Mouse (Mus musculus) MEL (cell line): ENCODE measurements around the gene Notch2. TPM values are rescaled to one million over a fixed set of nuclear protein-coding genes. Genes with fewer than 3 reads are reported as not detected.
A peak's percentile ranks its signal among the peaks of the same experiment; 100 is the strongest.

Experiments
- DNase-seq: peaks from one replicate; pipeline ENCODE4 v3.0.0; 2011; ENCODE audit warnings: low read depth, low spot score
- H3K27ac ChIP-seq: 2 replicates; pipeline ENCODE4 v1.5.1; 2012; ENCODE audit warnings: low read depth, mild to moderate bottlenecking, control low read depth, low read length, moderate library complexity; ENCODE audit not compliant: control insufficient read depth
- H3K27me3 ChIP-seq, 2 experiments: fragments of 150-350 bp in 1 of 2; sonication (generic) in 1 of 2; 2 replicates each; pipeline ENCODE4 v1.6.1; 2012; ENCODE audit warnings: low read length in 2 of 2, mild to moderate bottlenecking in 2 of 2, improper control_type of control experiment in 1 of 2, moderate library complexity in 1 of 2; ENCODE audit not compliant: insufficient read depth in 2 of 2, control insufficient read depth in 1 of 2
- H3K36me3 ChIP-seq, 2 experiments: 2 replicates each; pipeline ENCODE4 v1.6.1; 2012 to 2014; ENCODE audit warnings: low read length in 2 of 2, improper control_type of control experiment in 1 of 2, inconsistent platforms in 1 of 2, mild to moderate bottlenecking in 1 of 2; ENCODE audit not compliant: insufficient read depth in 2 of 2, control insufficient read depth in 1 of 2
- H3K4me1 ChIP-seq, 2 experiments: fragments of 150-350 bp in 1 of 2; sonication (generic) in 1 of 2; 2 replicates each; pipeline ENCODE4 v1.6.1; 2012; ENCODE audit warnings: low read length in 2 of 2, improper control_type of control experiment in 1 of 2, mild to moderate bottlenecking in 1 of 2; ENCODE audit not compliant: insufficient read depth in 2 of 2, control insufficient read depth in 1 of 2
- H3K4me3 ChIP-seq, 2 experiments: fragments of 150-350 bp in 1 of 2; sonication (generic) in 1 of 2; 2 replicates each; pipeline ENCODE4 v1.5.1; 2012; ENCODE audit warnings: low read depth in 2 of 2, low read length in 2 of 2, mild to moderate bottlenecking in 2 of 2, moderate library complexity in 2 of 2, control low read depth in 1 of 2, improper control_type of control experiment in 1 of 2; ENCODE audit not compliant: control insufficient read depth in 1 of 2, insufficient read depth in 1 of 2
- H3K79me2 ChIP-seq: 2 replicates; pipeline ENCODE4 v1.6.1; 2012; ENCODE audit warnings: mild to moderate bottlenecking, low read length, moderate library complexity; ENCODE audit not compliant: control insufficient read depth, poor library complexity, insufficient read depth
- H3K9ac ChIP-seq: 2 replicates; pipeline ENCODE4 v1.6.1; 2012; ENCODE audit warnings: low read depth, mild to moderate bottlenecking, control low read depth, low read length, moderate library complexity; ENCODE audit not compliant: control insufficient read depth, poor library complexity, severe bottlenecking
- H3K9me3 ChIP-seq: fragments of 150-350 bp; sonication (generic); replicated peaks from 2 replicates; pipeline ENCODE4 v1.6.1; 2012; ENCODE audit warnings: mild to moderate bottlenecking, low read length, improper control_type of control experiment, moderate library complexity; ENCODE audit not compliant: insufficient read depth
- BHLHE40 ChIP-seq: IDR thresholded peaks from 2 replicates; pipeline ENCODE4 v1.6.1; 2012; ENCODE audit warnings: low read depth, mild to moderate bottlenecking, inconsistent platforms, low read length, improper control_type of control experiment, borderline replicate concordance
- CHD1 ChIP-seq: IDR thresholded peaks from 2 replicates; pipeline ENCODE4 v1.6.1; 2012; ENCODE audit warnings: low read depth, mild to moderate bottlenecking, inconsistent platforms, low read length, improper control_type of control experiment
- CHD2 ChIP-seq: IDR thresholded peaks from 2 replicates; pipeline ENCODE4 v1.6.1; 2011; ENCODE audit warnings: low read length, improper control_type of control experiment
- CTCF ChIP-seq, 3 experiments: IDR thresholded peaks in 2 of 3; conservative IDR thresholded peaks in 1 of 3; 2 replicates each; pipeline ENCODE4 v1.5.1; 2011 to 2012; ENCODE audit warnings: low read length in 3 of 3, low read depth in 2 of 3, mild to moderate bottlenecking in 2 of 3, improper control_type of control experiment in 1 of 3, inconsistent platforms in 1 of 3, mixed read lengths in 1 of 3, moderate library complexity in 1 of 3; ENCODE audit not compliant: control insufficient read depth in 1 of 3, insufficient read depth in 1 of 3, poor library complexity in 1 of 3, severe bottlenecking in 1 of 3
- E2F4 ChIP-seq: IDR thresholded peaks from 2 replicates; pipeline ENCODE4 v1.6.1; 2011; ENCODE audit warnings: low read depth, low read length, improper control_type of control experiment, borderline replicate concordance
- ELF1 ChIP-seq: IDR thresholded peaks from 2 replicates; pipeline ENCODE4 v1.6.1; 2014; ENCODE audit warnings: low read depth, mild to moderate bottlenecking, inconsistent platforms, low read length, improper control_type of control experiment, moderate library complexity
- EP300 ChIP-seq, 2 experiments: IDR thresholded peaks; 2 replicates each; pipeline ENCODE4 v1.6.1; 2011; ENCODE audit warnings: improper control_type of control experiment in 2 of 2, low read length in 2 of 2, low read depth in 1 of 2, mild to moderate bottlenecking in 1 of 2
- ETS1 ChIP-seq: IDR thresholded peaks from 2 replicates; pipeline ENCODE4 v1.6.1; 2012; ENCODE audit warnings: low read depth, mild to moderate bottlenecking, inconsistent platforms, low read length, improper control_type of control experiment, moderate library complexity
- GABPA ChIP-seq: IDR thresholded peaks from 2 replicates; pipeline ENCODE4 v1.6.1; 2012; ENCODE audit warnings: low read depth, mild to moderate bottlenecking, inconsistent platforms, low read length, improper control_type of control experiment, moderate library complexity
- HCFC1 ChIP-seq: IDR thresholded peaks from 2 replicates; pipeline ENCODE4 v1.6.1; 2012; ENCODE audit warnings: low read depth, mild to moderate bottlenecking, inconsistent platforms, low read length, improper control_type of control experiment, moderate library complexity
- JUND ChIP-seq: IDR thresholded peaks from 2 replicates; pipeline ENCODE4 v1.6.1; 2011; ENCODE audit warnings: low read depth, mild to moderate bottlenecking, improper control_type of control experiment, low read length
- KAT2A ChIP-seq: conservative IDR thresholded peaks from 2 replicates; pipeline ENCODE4 v1.6.1; 2012; ENCODE audit warnings: low read depth, low read length, improper control_type of control experiment, inconsistent platforms
- MAZ ChIP-seq: IDR thresholded peaks from 2 replicates; pipeline ENCODE4 v1.6.1; 2012; ENCODE audit warnings: low read depth, mild to moderate bottlenecking, inconsistent platforms, low read length, improper control_type of control experiment
- MEF2A ChIP-seq: IDR thresholded peaks from 2 replicates; pipeline ENCODE4 v1.6.1; 2014; ENCODE audit warnings: low read depth, mild to moderate bottlenecking, inconsistent platforms, low read length, improper control_type of control experiment; ENCODE audit not compliant: poor library complexity, insufficient replicate concordance, severe bottlenecking; ENCODE audit errors: extremely low read depth
- MXI1 ChIP-seq: IDR thresholded peaks from 2 replicates; pipeline ENCODE4 v1.6.1; 2011; ENCODE audit warnings: mild to moderate bottlenecking, low read depth, low read length, improper control_type of control experiment
- MYB ChIP-seq: IDR thresholded peaks from 2 replicates; pipeline ENCODE4 v1.6.1; 2011; ENCODE audit warnings: mild to moderate bottlenecking, low read depth, low read length, improper control_type of control experiment
- MYC ChIP-seq: IDR thresholded peaks from 2 replicates; pipeline ENCODE4 v1.6.1; 2011; ENCODE audit warnings: low read depth, mild to moderate bottlenecking, low read length, improper control_type of control experiment, moderate library complexity
- NELFE ChIP-seq: IDR thresholded peaks from 2 replicates; pipeline ENCODE4 v1.6.1; 2011; ENCODE audit warnings: low read depth, low read length, improper control_type of control experiment
- NRF1 ChIP-seq: IDR thresholded peaks from 2 replicates; pipeline ENCODE4 v1.6.1; 2014; ENCODE audit warnings: low read depth, mild to moderate bottlenecking, inconsistent platforms, low read length, improper control_type of control experiment, moderate library complexity; ENCODE audit not compliant: poor library complexity, insufficient read depth, severe bottlenecking
- POLR2AphosphoS2 ChIP-seq: IDR thresholded peaks from 2 replicates; pipeline ENCODE4 v1.6.1; 2011; ENCODE audit warnings: low read length, improper control_type of control experiment
- RAD21 ChIP-seq: IDR thresholded peaks from 2 replicates; pipeline ENCODE4 v1.6.1; 2011; ENCODE audit warnings: mild to moderate bottlenecking, low read depth, low read length, improper control_type of control experiment
- SIN3A ChIP-seq: IDR thresholded peaks from 2 replicates; pipeline ENCODE4 v1.6.1; 2012; ENCODE audit warnings: low read length, improper control_type of control experiment, inconsistent platforms
- SMC3 ChIP-seq: IDR thresholded peaks from 2 replicates; pipeline ENCODE4 v1.6.1; 2011; ENCODE audit warnings: low read depth, low read length, improper control_type of control experiment
- TAL1 ChIP-seq: IDR thresholded peaks from 2 replicates; pipeline ENCODE4 v1.6.1; 2012; ENCODE audit warnings: mild to moderate bottlenecking, inconsistent platforms, low read length, moderate library complexity, mixed read lengths
- TBP ChIP-seq: IDR thresholded peaks from 2 replicates; pipeline ENCODE4 v1.8.0; 2011; ENCODE audit warnings: low read depth, low read length, improper control_type of control experiment
- TCF12 ChIP-seq: IDR thresholded peaks from 2 replicates; pipeline ENCODE4 v1.6.1; 2014; ENCODE audit warnings: low read depth, mild to moderate bottlenecking, inconsistent platforms, low read length, improper control_type of control experiment, moderate library complexity
- UBTF ChIP-seq: IDR thresholded peaks from 2 replicates; pipeline ENCODE4 v1.6.1; 2012; ENCODE audit warnings: low read depth, mild to moderate bottlenecking, inconsistent platforms, low read length, improper control_type of control experiment, moderate library complexity, borderline replicate concordance; ENCODE audit not compliant: insufficient read depth
- ZC3H11A ChIP-seq: IDR thresholded peaks from 2 replicates; pipeline ENCODE4 v1.6.1; 2012; ENCODE audit warnings: low read depth, mild to moderate bottlenecking, inconsistent platforms, low read length, improper control_type of control experiment
- ZKSCAN1 ChIP-seq: IDR thresholded peaks from 2 replicates; pipeline ENCODE4 v1.6.1; 2012; ENCODE audit warnings: low read depth, mild to moderate bottlenecking, inconsistent platforms, low read length, improper control_type of control experiment, moderate library complexity
- ZMIZ1 ChIP-seq: IDR thresholded peaks from 2 replicates; pipeline ENCODE4 v1.6.1; 2012; ENCODE audit warnings: low read depth, mild to moderate bottlenecking, inconsistent platforms, low read length, improper control_type of control experiment, moderate library complexity
- ZNF384 ChIP-seq: IDR thresholded peaks from 2 replicates; pipeline ENCODE4 v1.6.1; 2012; ENCODE audit warnings: low read depth, mild to moderate bottlenecking, inconsistent platforms, low read length, improper control_type of control experiment
- polyA plus RNA-seq, 2 experiments: library from polyadenylated mRNA; stranded (reverse) in 1 of 2; unstranded in 1 of 2; fragments of >175 nt in 1 of 2; fragments of >200 nt in 1 of 2; gene quantifications; 2 replicates each; pipeline versions ENCODE4 v1.2.1 to v1.2.4; 2012; ENCODE audit warnings: low replicate concordance in 2 of 2, low read depth in 1 of 2; ENCODE audit not compliant: insufficient read length in 2 of 2, insufficient read depth in 1 of 2, missing spikeins in 1 of 2
- total RNA-seq: library from RNA; depleted of rRNA; stranded (reverse); fragments of 300-350 nt; gene quantifications from 2 replicates; pipeline ENCODE4 v1.2.3, GENCODE M21; 2012

Gene Notch2
- total and polyA plus RNA-seq, 3 experiments, result 16.2 to 36.6 (median 16.6) TPM

GRCm38 (mm10) chr3:98158646-98159045 lies 145.3 kb downstream of the Notch2 start:
- no peaks in the 10 kb centered on the region for H3K9me3 ChIP-seq
- 0 out of 2 replicates have a peak overlapping the region, but pooled peaks have one; percentile 1 for H3K27ac ChIP-seq
- H3K27me3 ChIP-seq, result no peaks in the 10 kb centered on the region
- no peak for DNase-seq
- peaks cover 16 to 26% of the 10 kb centered on the region in 2 experiments for H3K4me1 ChIP-seq
- peaks cover 0 to 27% of the 10 kb centered on the region in 2 experiments; a peak in 2 of 4 replicates for H3K36me3 ChIP-seq
- no peak overlapping the region for H3K4me3 ChIP-seq
- no peak overlapping the region for H3K9ac ChIP-seq
- TF ChIP-seq MEF2A (no peak), SMC3 (no peak), HCFC1 (no peak), TCF12 (no peak)
- TF ChIP-seq, all 39 proteins: peak for 0
- no peaks in the 10 kb centered on the region for H3K79me2 ChIP-seq

GRCm38 (mm10) chr3:98159289-98159688 lies 146.0 kb downstream of the Notch2 start:
- no peaks in the 10 kb centered on the region for H3K9me3 ChIP-seq
- no peak for TF ChIP-seq MEF2A
- no peak for TF ChIP-seq JUND
- no peak for TF ChIP-seq ZNF384
- TF ChIP-seq SIN3A, result 0 out of 2 replicates have a peak, but pooled peaks have one; percentile 39
- TF ChIP-seq HCFC1, result 0 out of 2 replicates have a peak, but pooled peaks have one; percentile 10
- no peak for TF ChIP-seq NRF1
- no peak for TF ChIP-seq E2F4
- TF ChIP-seq TAL1, result no peak
- TF ChIP-seq TBP, result no peak
- no peak for TF ChIP-seq BHLHE40
- TF ChIP-seq ZKSCAN1, result no peak
- TF ChIP-seq UBTF, result no peak
- TF ChIP-seq ZC3H11A, result no peak
- TF ChIP-seq POLR2AphosphoS2, result no peak
- TF ChIP-seq GABPA, result no peak
- TF ChIP-seq MYB, result no peak
- no peak for TF ChIP-seq MXI1
- no peak for TF ChIP-seq MYC
- no peak for TF ChIP-seq KAT2A
- TF ChIP-seq ETS1, result peak; percentile 87
- no peak for TF ChIP-seq CHD1
- TF ChIP-seq TCF12, result peak; percentile 34; the same call in 1 of the 2 replicates
- TF ChIP-seq EP300 (IDR thresholded peaks at IDR 0.05; ENCODE audit: low read depth in 1 of 2, low read length in 2 of 2), result peak; percentile 55 to 65; a peak in 3 of 4 replicates
- TF ChIP-seq CTCF (IDR thresholded peaks at IDR 0.05 in 2 of 3, conservative IDR thresholded peaks at IDR 0.05 in 1 of 3; ENCODE audit: control insufficient read depth in 1 of 3, insufficient read depth in 1 of 3, low read depth in 2 of 3, low read length in 3 of 3, poor library complexity in 1 of 3, severe bottlenecking in 1 of 3), result no peak
- TF ChIP-seq MAZ, result no peak
- peak; percentile 24; the same call in 1 of the 2 replicates for TF ChIP-seq NELFE
- no peak for TF ChIP-seq ZMIZ1
- no peak for TF ChIP-seq CHD2
- TF ChIP-seq ELF1, result peak; percentile 65; the same call in 1 of the 2 replicates
- no peak for TF ChIP-seq RAD21

More at GRCm38 (mm10) chr3:98159289-98159688, 146.0 kb downstream of the Notch2 start:
- DNase-seq, result peak; percentile 77
- Histone ChIP-seq H3K36me3 (peaks cover 0 to 27% of the 10 kb centered on the region in 2 experiments; a peak in 2 of 4 replicates), H3K4me1 (peaks cover 16 to 26% of the 10 kb centered on the region in 2 experiments), H3K9ac (peak overlapping the region; percentile 4; the same call in 1 of the 2 replicates), H3K79me2 (no peaks in the 10 kb centered on the region), H3K4me3 (no peak overlapping the region), H3K27me3 (no peaks in the 10 kb centered on the region), H3K27ac (peak overlapping the region; percentile 10; the same call in 1 of the 2 replicates)
